Mouse (Mus musculus): ENCODE measurements around the gene Dnajc14. TPM values are rescaled to one million over a fixed set of nuclear protein-coding genes. Genes with fewer than 3 reads are reported as not detected.
"Not testable (repeated sequence)": the region's sequence is repeated elsewhere in the genome, so short reads cannot be mapped to it uniquely, and the experiment has no call there.

Dnajc14 gene
- total and polyA plus RNA-seq, 2 experiments from 2014 or later: 34.6 to 39.4 TPM

GRCm38 (mm10) chr10:128823087-128823486, 19.2 kb downstream of the Dnajc14 start:
- H3K36me3 ChIP-seq (ENCODE audit: insufficient read depth, low read length); H3K9ac ChIP-seq (replicated peaks; ENCODE audit: low read length, poor library complexity, severe bottlenecking); H3K27me3 ChIP-seq (ENCODE audit: insufficient read depth, low read length); H3K27ac ChIP-seq (ENCODE audit: low read depth, low read length); H3K4me3 ChIP-seq (ENCODE audit: low read depth, low read length); ATAC-seq (ENCODE audit: low FRiP score); H3K4me1 ChIP-seq (ENCODE audit: insufficient read depth, low read length); DNase-seq (ENCODE audit: low spot score); H3K9me3 ChIP-seq (ENCODE audit: low read length): not testable (repeated sequence)
- 0 out of 2 replicates have a peak, but pooled peaks have one; percentile 5 for TF ChIP-seq CTCF (IDR thresholded peaks at IDR 0.05)
- peak overlapping the region; percentile 73; the same call in 1 of the 2 replicates for H3K4me2 ChIP-seq (ENCODE audit: low read depth, low read length, poor library complexity, severe bottlenecking)
- WGBS: 83% methylated on average over 4 of the region's 4 CpGs

GRCm38 (mm10) chr10:128823821-128824220, 20.0 kb downstream of the Dnajc14 start:
- Histone ChIP-seq H3K9ac (replicated peaks; ENCODE audit: low read length, poor library complexity, severe bottlenecking) (no peak overlapping the region), H3K4me1 (ENCODE audit: insufficient read depth, low read length) (peaks cover 5% of the 10 kb centered on the region; the same call in 1 of the 2 replicates), H3K36me3 (ENCODE audit: insufficient read depth, low read length) (peaks cover 8% of the 10 kb centered on the region; the same call in 1 of the 2 replicates), H3K27me3 (ENCODE audit: insufficient read depth, low read length) (no peaks in the 10 kb centered on the region), H3K4me2 (ENCODE audit: low read depth, low read length, poor library complexity, severe bottlenecking) (no peak overlapping the region), H3K9me3 (ENCODE audit: low read length) (no peaks in the 10 kb centered on the region), H3K27ac (ENCODE audit: low read depth, low read length) (no peak overlapping the region), H3K4me3 (ENCODE audit: low read depth, low read length) (no peak overlapping the region)
- DNase-seq (ENCODE audit: low spot score) (no peak), ATAC-seq (ENCODE audit: low FRiP score) (no peak)
- WGBS: 99% methylated on average over 9 of the region's 9 CpGs
- TF ChIP-seq CTCF (IDR thresholded peaks at IDR 0.05): no peak

- Histone ChIP-seq H3K36me3 (ENCODE audit: insufficient read depth, low read length) (peaks cover 12% of the 10 kb centered on the region), H3K4me3 (ENCODE audit: low read depth, low read length) (no peak overlapping the region), H3K4me2 (ENCODE audit: low read depth, low read length, poor library complexity, severe bottlenecking) (no peak overlapping the region), H3K27me3 (ENCODE audit: insufficient read depth, low read length) (no peaks in the 10 kb centered on the region), H3K9ac (replicated peaks; ENCODE audit: low read length, poor library complexity, severe bottlenecking) (no peak overlapping the region), H3K4me1 (ENCODE audit: insufficient read depth, low read length) (no peaks in the 10 kb centered on the region), H3K9me3 (ENCODE audit: low read length) (no peaks in the 10 kb centered on the region), H3K27ac (ENCODE audit: low read depth, low read length) (no peak overlapping the region)
- DNase-seq (ENCODE audit: low spot score) (no peak), ATAC-seq (ENCODE audit: low FRiP score) (no peak)
- peak; percentile 14; the same call in 1 of the 2 replicates for TF ChIP-seq CTCF (IDR thresholded peaks at IDR 0.05)
Observed at GRCm38 (mm10) chr10:128837400-128837799, 33.5 kb downstream of the Dnajc14 start.

GRCm38 (mm10) chr10:128839434-128839833, 35.6 kb downstream of the Dnajc14 start:
- Histone ChIP-seq H3K4me1 (ENCODE audit: insufficient read depth, low read length) (no peaks in the 10 kb centered on the region), H3K9me3 (ENCODE audit: low read length) (no peaks in the 10 kb centered on the region), H3K4me2 (ENCODE audit: low read depth, low read length, poor library complexity, severe bottlenecking) (no peak overlapping the region), H3K27ac (ENCODE audit: low read depth, low read length) (no peak overlapping the region), H3K27me3 (ENCODE audit: insufficient read depth, low read length) (no peaks in the 10 kb centered on the region), H3K36me3 (ENCODE audit: insufficient read depth, low read length) (peaks cover 9% of the 10 kb centered on the region), H3K4me3 (ENCODE audit: low read depth, low read length) (no peak overlapping the region), H3K9ac (replicated peaks; ENCODE audit: low read length, poor library complexity, severe bottlenecking) (no peak overlapping the region)
- DNase-seq (ENCODE audit: low spot score) (no peak), ATAC-seq (ENCODE audit: low FRiP score) (no peak)
- TF ChIP-seq CTCF (IDR thresholded peaks at IDR 0.05): no peak

- DNase-seq (ENCODE audit: low spot score) (no peak), ATAC-seq (ENCODE audit: low FRiP score) (no peak)
- TF ChIP-seq CTCF (IDR thresholded peaks at IDR 0.05): no peak
- no peak overlapping the region for H3K9ac ChIP-seq (replicated peaks; ENCODE audit: low read length, poor library complexity, severe bottlenecking)
- H3K9me3 ChIP-seq (ENCODE audit: low read length): no peaks in the 10 kb centered on the region
- H3K4me1 ChIP-seq (ENCODE audit: insufficient read depth, low read length): no peaks in the 10 kb centered on the region
- H3K4me2 ChIP-seq (ENCODE audit: low read depth, low read length, poor library complexity, severe bottlenecking): no peak overlapping the region
- H3K27me3 ChIP-seq (ENCODE audit: insufficient read depth, low read length): no peaks in the 10 kb centered on the region
- H3K4me3 ChIP-seq (ENCODE audit: low read depth, low read length): no peak overlapping the region
- no peak overlapping the region for H3K27ac ChIP-seq (ENCODE audit: low read depth, low read length)
- H3K36me3 ChIP-seq (ENCODE audit: insufficient read depth, low read length): peaks cover 7% of the 10 kb centered on the region
Observed at GRCm38 (mm10) chr10:128840612-128841011, 36.8 kb downstream of the Dnajc14 start.

- peaks cover 5% of the 10 kb centered on the region for H3K36me3 ChIP-seq (ENCODE audit: insufficient read depth, low read length)
- H3K4me1 ChIP-seq (ENCODE audit: insufficient read depth, low read length): no peaks in the 10 kb centered on the region
- H3K4me2 ChIP-seq (ENCODE audit: low read depth, low read length, poor library complexity, severe bottlenecking): no peak overlapping the region
- no peaks in the 10 kb centered on the region for H3K9me3 ChIP-seq (ENCODE audit: low read length)
- no peak for TF ChIP-seq CTCF (IDR thresholded peaks at IDR 0.05)
- H3K27ac ChIP-seq (ENCODE audit: low read depth, low read length): no peak overlapping the region
- no peaks in the 10 kb centered on the region for H3K27me3 ChIP-seq (ENCODE audit: insufficient read depth, low read length)
- no peak overlapping the region for H3K4me3 ChIP-seq (ENCODE audit: low read depth, low read length)
- DNase-seq (ENCODE audit: low spot score) (no peak), ATAC-seq (ENCODE audit: low FRiP score) (no peak)
- H3K9ac ChIP-seq (replicated peaks; ENCODE audit: low read length, poor library complexity, severe bottlenecking): no peak overlapping the region
- 94% methylated on average over 5 of the region's 5 CpGs for WGBS
Observed at GRCm38 (mm10) chr10:128843260-128843659, 39.4 kb downstream of the Dnajc14 start.

Data from midbrain, postnatal 0 days (tissue).